Mouse (Mus musculus) NIH3T3 (cell line): ENCODE data around the gene Dlat.

Source experiments
- DNase-seq: peaks from one replicate; pipeline ENCODE4 v3.0.0-alpha.2; 2012; ENCODE audit warnings: low read depth

Gene Dlat

GRCm38 (mm10) chr9:50659392-50660217 is at the start of gene Dlat:
Gene Dlat (minus strand): TSS chr9:50659780.
- peak; percentile 86 for DNase-seq

- DNase-seq: peak; percentile 69
These were observed 49.5 kb upstream of the Dlat start for GRCm38 (mm10) chr9:50709108-50709507.

- no peak for DNase-seq
These were observed 45.3 kb upstream of the Dlat start for GRCm38 (mm10) chr9:50704907-50705306.

- peak; percentile 15 for DNase-seq
These were observed 41.5 kb upstream of the Dlat start for GRCm38 (mm10) chr9:50700921-50701691.

- DNase-seq: peak; percentile 48
These were observed 39.1 kb upstream of the Dlat start for GRCm38 (mm10) chr9:50698418-50699409.

GRCm38 (mm10) chr9:50697706-50698041 is 38.1 kb upstream of the Dlat start:
- DNase-seq: peak; percentile 86

- peak; percentile 4 for DNase-seq
These were observed 37.5 kb upstream of the Dlat start for GRCm38 (mm10) chr9:50696851-50697705.

- DNase-seq: no peak
These were observed 35.6 kb upstream of the Dlat start for GRCm38 (mm10) chr9:50695153-50695552.

GRCm38 (mm10) chr9:50693631-50694030 is 34.1 kb upstream of the Dlat start:
- peak; percentile 48 for DNase-seq

- no peak for DNase-seq
These were observed 33.3 kb upstream of the Dlat start for GRCm38 (mm10) chr9:50692626-50693580.

- DNase-seq: no peak
These were observed 27.5 kb upstream of the Dlat start for GRCm38 (mm10) chr9:50686866-50687652.

GRCm38 (mm10) chr9:50681727-50682126 is 22.1 kb upstream of the Dlat start:
- no peak for DNase-seq

- no peak for DNase-seq
These were observed 19.8 kb upstream of the Dlat start for GRCm38 (mm10) chr9:50679406-50679805.

- DNase-seq: no peak
These were observed 15.2 kb upstream of the Dlat start for GRCm38 (mm10) chr9:50674771-50675170.

GRCm38 (mm10) chr9:50670690-50671089 is 11.1 kb upstream of the Dlat start:
- peak; percentile 81 for DNase-seq

- DNase-seq: no peak
These were observed 8.3 kb upstream of the Dlat start for GRCm38 (mm10) chr9:50667579-50668498.

GRCm38 (mm10) chr9:50666442-50666841 is 6.9 kb upstream of the Dlat start:
- DNase-seq: no peak

GRCm38 (mm10) chr9:50664826-50665225 is 5.2 kb upstream of the Dlat start:
- no peak for DNase-seq
